Comparison of ENCODE assay signal across 9 mouse cellular contexts in the genomic region with DNA sequence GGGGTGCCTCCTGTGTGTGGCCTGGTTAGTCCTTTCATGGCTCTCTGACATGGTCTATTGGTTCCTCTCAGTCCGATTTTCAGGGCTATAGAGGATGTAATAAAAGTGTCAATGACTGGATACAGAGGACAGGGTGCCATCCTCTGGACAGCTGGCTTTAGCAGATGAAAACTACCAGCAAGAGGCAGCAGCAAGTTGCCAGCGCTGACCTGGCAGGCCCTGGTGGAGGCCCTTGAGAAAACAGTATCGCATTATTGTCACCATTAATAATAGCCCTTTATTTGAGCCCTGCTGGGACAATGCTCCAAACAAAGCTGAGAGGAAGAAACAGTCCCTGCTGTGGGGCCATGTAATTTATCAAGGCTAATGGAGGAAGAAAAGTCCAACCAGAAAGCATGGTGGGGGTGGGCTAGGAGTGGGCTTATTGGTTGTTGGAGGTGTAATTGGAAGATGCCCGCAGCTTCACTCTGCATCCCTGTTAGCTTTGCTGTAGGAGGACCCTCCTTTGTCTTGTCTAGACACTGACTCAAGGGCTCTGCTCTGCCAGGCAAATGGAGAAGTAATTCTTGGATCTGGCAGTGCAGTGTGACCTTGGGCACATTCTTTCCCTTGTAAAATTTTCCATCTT.
DNase-seq lines count a peak whose midpoint lies in the region; ATAC-seq and TF ChIP-seq lines count a peak whose summit lies in the region.
"Had no signal": no experiment of that assay in that cellular context is flagged by ENCODE, and none has a peak within 500 bp of the region (broad histone marks: within the 10 kb centered on the region; RNA-seq: fewer than 3 reads in every experiment).

No protein-coding gene starts in this region.

- no peak overlapping the region for H3K4me2 ChIP-seq in forebrain, embryonic 11.5 days (ENCODE audit: low read depth, low read length, severe bottlenecking)
- H3K4me2 ChIP-seq: liver, embryonic 15.5 days had no signal

- no peak for TF ChIP-seq CTCF in testis, adult 2 months (IDR thresholded peaks at IDR 0.05; ENCODE audit: control insufficient read depth, insufficient read depth, insufficient replicate concordance, low read depth, low read length)

- no peak overlapping the region for H3K27ac ChIP-seq in forebrain, embryonic 11.5 days (ENCODE audit: low read depth, low read length)
- H3K27ac ChIP-seq in forebrain, embryonic 10.5 days = no peak overlapping the region
- H3K27ac ChIP-seq in testis, adult 2 months (ENCODE audit: control insufficient read depth, insufficient read depth, low read depth, low read length) = peak overlapping the region; percentile 74
- H3K27ac ChIP-seq: liver, embryonic 15.5 days had no signal

- no peak overlapping the region for H3K4me3 ChIP-seq in forebrain, embryonic 11.5 days (ENCODE audit: low read depth, low read length)
- H3K4me3 ChIP-seq in forebrain, embryonic 10.5 days = no peak overlapping the region
- no peak overlapping the region for H3K4me3 ChIP-seq in testis, adult 2 months (ENCODE audit: control insufficient read depth, low read depth, low read length)
- H3K4me3 ChIP-seq: liver, embryonic 15.5 days had no signal

- H3K9ac ChIP-seq in forebrain, embryonic 11.5 days (ENCODE audit: low read length) = no peak overlapping the region
- H3K9ac ChIP-seq: liver, embryonic 15.5 days had no signal

- no peaks in the 10 kb centered on the region for H3K9me3 ChIP-seq in forebrain, embryonic 11.5 days (ENCODE audit: control insufficient read depth, low read length)
- H3K9me3 ChIP-seq in forebrain, embryonic 10.5 days = no peaks in the 10 kb centered on the region
- H3K9me3 ChIP-seq: liver, embryonic 15.5 days had no signal

- no peak for DNase-seq in forebrain, embryonic 11.5 days (ENCODE audit: low spot score)
- no peak for DNase-seq in forebrain, embryonic 10.5 days (ENCODE audit: extremely low spot score, low spot score)
- no peak for DNase-seq in testis, postnatal 10 days (ENCODE audit: low spot score)
- peak; percentile 33 for DNase-seq in layer of hippocampus, adult 9-10 months (ENCODE audit: low spot score)
- DNase-seq in testis, postnatal 14 days (ENCODE audit: low spot score) = peak; percentile 64
- no peak for DNase-seq in spleen, postnatal 4 days (ENCODE audit: low spot score in 2 of 2)
- DNase-seq in thymus, postnatal 36 days = no peak

- H3K36me3 ChIP-seq in forebrain, embryonic 11.5 days (ENCODE audit: control insufficient read depth, insufficient read depth, low read length) = no peaks in the 10 kb centered on the region
- H3K36me3 ChIP-seq in forebrain, embryonic 10.5 days (replicated peaks) = no peaks in the 10 kb centered on the region
- no peaks in the 10 kb centered on the region for H3K36me3 ChIP-seq in testis, adult 2 months (ENCODE audit: control insufficient read depth, insufficient read depth, low read length)
- H3K36me3 ChIP-seq: liver, embryonic 15.5 days had no signal

- no peaks in the 10 kb centered on the region for H3K27me3 ChIP-seq in forebrain, embryonic 11.5 days (ENCODE audit: control insufficient read depth, insufficient read depth, low read length)
- peaks cover 37% of the 10 kb centered on the region for H3K27me3 ChIP-seq in forebrain, embryonic 10.5 days (ENCODE audit: poor library complexity, severe bottlenecking)
- H3K27me3 ChIP-seq in testis, adult 2 months (ENCODE audit: control insufficient read depth, insufficient read depth, low read length) = no peaks in the 10 kb centered on the region

- peaks cover 9% of the 10 kb centered on the region; the same call in 1 of the 2 replicates for H3K4me1 ChIP-seq in forebrain, embryonic 11.5 days (replicated peaks; ENCODE audit: control insufficient read depth, insufficient read depth, low read length)
- peaks cover 52% of the 10 kb centered on the region for H3K4me1 ChIP-seq in forebrain, embryonic 10.5 days
- peaks cover 2% of the 10 kb centered on the region; the same call in 1 of the 2 replicates for H3K4me1 ChIP-seq in testis, adult 2 months (ENCODE audit: control insufficient read depth, insufficient read depth, low read length)
- H3K4me1 ChIP-seq: liver, embryonic 15.5 days had no signal

- no peak for TF ChIP-seq POLR2A in testis, adult 2 months (IDR thresholded peaks at IDR 0.05; ENCODE audit: control insufficient read depth, low read depth, low read length)

- peak; percentile 44 for ATAC-seq in forebrain, embryonic 11.5 days (replicated peaks; ENCODE audit: low FRiP score)

- 25% methylated on average over 4 of the region's 4 CpGs for WGBS in forebrain, embryonic 11.5 days
- WGBS in forebrain, embryonic 10.5 days = 48% methylated on average over 4 of the region's 4 CpGs

Comparison
In these comparisons a context has a peak if more than half of its experiments do, and no peak if none do; other contexts are left out.
1. DNase-seq: peak in layer of hippocampus, adult 9-10 months (single experiment) and testis, postnatal 14 days (single experiment); none in forebrain, embryonic 11.5 days (single experiment), forebrain, embryonic 10.5 days (single experiment), testis, postnatal 10 days (single experiment), spleen, postnatal 4 days (0 of 2) and thymus, postnatal 36 days (0 of 2).